Mouse (Mus musculus) testis, adult 2 months (tissue): ENCODE measurements around the gene Fndc9. TPM values are rescaled to one million over a fixed set of nuclear protein-coding genes. Genes with fewer than 3 reads are reported as not detected.

Experiments
- H3K27ac ChIP-seq: fragments of 200-500 bp; 2 replicates; pipeline ENCODE4 v1.5.1; 2012; ENCODE audit warnings: low read depth, low read length; ENCODE audit not compliant: control insufficient read depth, insufficient read depth
- H3K27me3 ChIP-seq: fragments of 200-500 bp; 2 replicates; pipeline ENCODE4 v1.6.1; 2012; ENCODE audit warnings: mild to moderate bottlenecking, low read length, moderate library complexity; ENCODE audit not compliant: control insufficient read depth, insufficient read depth
- H3K36me3 ChIP-seq: fragments of 200-500 bp; 2 replicates; pipeline ENCODE4 v1.6.1; 2012; ENCODE audit warnings: mild to moderate bottlenecking, low read length; ENCODE audit not compliant: control insufficient read depth, insufficient read depth
- H3K4me1 ChIP-seq: fragments of 200-500 bp; 2 replicates; pipeline ENCODE4 v1.6.1; 2012; ENCODE audit warnings: low read length; ENCODE audit not compliant: control insufficient read depth, insufficient read depth
- H3K4me3 ChIP-seq: fragments of 200-500 bp; 2 replicates; pipeline ENCODE4 v1.5.1; 2012; ENCODE audit warnings: low read depth, mild to moderate bottlenecking, low read length, moderate library complexity, mixed read lengths; ENCODE audit not compliant: control insufficient read depth
- CTCF ChIP-seq: fragments of 200-500 bp; IDR thresholded peaks from 2 replicates; pipeline ENCODE4 v1.5.1; 2012; ENCODE audit warnings: low read depth, mild to moderate bottlenecking, inconsistent platforms, low read length, moderate library complexity; ENCODE audit not compliant: control insufficient read depth, insufficient read depth, insufficient replicate concordance
- POLR2A ChIP-seq: fragments of 200-500 bp; IDR thresholded peaks from 2 replicates; pipeline ENCODE4 v1.6.1; 2012; ENCODE audit warnings: low read depth, mild to moderate bottlenecking, inconsistent platforms, low read length, moderate library complexity; ENCODE audit not compliant: control insufficient read depth
- polyA plus RNA-seq: library from polyadenylated mRNA; depleted of rRNA; stranded (reverse); fragments of >200 nt; gene quantifications from 2 replicates; pipeline ENCODE4 v1.2.3, GENCODE M21; 2012

Fndc9 gene
- polyA plus RNA-seq, 1 experiment: 0.44 TPM

- peak overlapping the region; percentile 10; the same call in 1 of the 2 replicates for H3K4me3 ChIP-seq
- no peaks in the 10 kb centered on the region; the same call in 1 of the 2 replicates for H3K4me1 ChIP-seq
- H3K27ac ChIP-seq: no peak overlapping the region
- TF ChIP-seq POLR2A (no peak), CTCF (no peak)
- no peaks in the 10 kb centered on the region for H3K27me3 ChIP-seq
- no peaks in the 10 kb centered on the region for H3K36me3 ChIP-seq
Measured at GRCm38 (mm10) chr11:46218584-46218983, 16.7 kb upstream of the Fndc9 start.

GRCm38 (mm10) chr11:46219380-46219779 is 16.0 kb upstream of the Fndc9 start:
- no peaks in the 10 kb centered on the region; the same call in 1 of the 2 replicates for H3K4me1 ChIP-seq
- no peak overlapping the region for H3K4me3 ChIP-seq
- H3K36me3 ChIP-seq: no peaks in the 10 kb centered on the region
- no peaks in the 10 kb centered on the region for H3K27me3 ChIP-seq
- TF ChIP-seq CTCF: no peak
- TF ChIP-seq POLR2A: no peak
- no peak overlapping the region for H3K27ac ChIP-seq

DNA sequence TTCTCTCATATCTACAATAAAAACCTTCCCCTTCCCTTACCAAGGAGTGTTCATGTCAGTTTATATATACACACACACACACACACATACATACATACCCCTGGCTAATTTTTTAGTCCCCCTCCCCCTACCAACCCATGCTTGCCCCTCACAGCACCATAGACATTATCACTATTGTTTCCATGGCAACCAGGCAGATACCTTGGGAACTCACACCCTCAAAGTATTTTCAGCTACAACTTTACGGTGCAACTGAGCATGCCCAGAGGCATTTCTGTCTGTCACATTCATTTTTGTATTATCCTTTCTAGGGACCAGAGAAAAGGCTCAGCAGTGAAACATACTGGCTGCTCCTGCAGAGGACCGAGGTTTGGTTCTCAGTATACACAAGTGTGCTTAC is 15.1 kb upstream of the Fndc9 start:
- no peaks in the 10 kb centered on the region; the same call in 1 of the 2 replicates for H3K4me1 ChIP-seq
- no peaks in the 10 kb centered on the region for H3K36me3 ChIP-seq
- no peak overlapping the region for H3K4me3 ChIP-seq
- TF ChIP-seq CTCF: no peak
- TF ChIP-seq POLR2A: no peak
- H3K27me3 ChIP-seq: no peaks in the 10 kb centered on the region
- H3K27ac ChIP-seq: no peak overlapping the region

GRCm38 (mm10) chr11:46223575-46223974 is 11.8 kb upstream of the Fndc9 start:
- H3K36me3 ChIP-seq: no peaks in the 10 kb centered on the region
- H3K27ac ChIP-seq: no peak overlapping the region
- H3K4me3 ChIP-seq: no peak overlapping the region
- no peak for TF ChIP-seq CTCF
- TF ChIP-seq POLR2A: no peak
- no peaks in the 10 kb centered on the region; the same call in 1 of the 2 replicates for H3K4me1 ChIP-seq
- H3K27me3 ChIP-seq: no peaks in the 10 kb centered on the region

DNA sequence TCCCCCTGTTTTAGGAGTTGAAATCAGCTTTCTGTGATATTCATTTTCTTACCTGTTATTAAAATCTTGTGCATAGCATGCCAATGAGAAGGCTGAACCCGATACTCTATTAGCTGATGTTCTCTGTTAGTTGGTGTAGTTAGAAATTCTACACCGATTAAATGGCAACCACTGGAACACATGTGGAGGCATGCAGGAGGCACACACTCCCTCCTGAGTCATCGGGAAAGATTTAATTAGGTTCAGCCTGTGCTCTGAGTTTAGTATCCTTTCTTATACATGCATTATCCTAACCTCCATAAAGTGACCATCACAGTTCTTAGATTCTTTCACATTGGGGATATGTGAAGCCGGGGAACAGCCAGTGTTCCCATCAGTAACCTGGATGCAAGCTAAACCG is 10.0 kb upstream of the Fndc9 start:
- no peaks in the 10 kb centered on the region for H3K27me3 ChIP-seq
- TF ChIP-seq POLR2A (no peak), CTCF (no peak)
- H3K27ac ChIP-seq: no peak overlapping the region
- no peaks in the 10 kb centered on the region for H3K4me1 ChIP-seq
- H3K4me3 ChIP-seq: no peak overlapping the region
- no peaks in the 10 kb centered on the region for H3K36me3 ChIP-seq

- Histone ChIP-seq H3K36me3 (no peaks in the 10 kb centered on the region), H3K27ac (no peak overlapping the region), H3K4me3 (no peak overlapping the region), H3K27me3 (no peaks in the 10 kb centered on the region), H3K4me1 (no peaks in the 10 kb centered on the region)
- TF ChIP-seq CTCF (no peak), POLR2A (no peak)
Measured at GRCm38 (mm10) chr11:46230184-46230583, 5.1 kb upstream of the Fndc9 start.

- Histone ChIP-seq H3K27me3 (no peaks in the 10 kb centered on the region), H3K4me3 (no peak overlapping the region), H3K27ac (no peak overlapping the region), H3K36me3 (no peaks in the 10 kb centered on the region), H3K4me1 (no peaks in the 10 kb centered on the region)
- TF ChIP-seq POLR2A: no peak
- TF ChIP-seq CTCF: no peak
Measured at GRCm38 (mm10) chr11:46232803-46233202, 2.5 kb upstream of the Fndc9 start.

DNA sequence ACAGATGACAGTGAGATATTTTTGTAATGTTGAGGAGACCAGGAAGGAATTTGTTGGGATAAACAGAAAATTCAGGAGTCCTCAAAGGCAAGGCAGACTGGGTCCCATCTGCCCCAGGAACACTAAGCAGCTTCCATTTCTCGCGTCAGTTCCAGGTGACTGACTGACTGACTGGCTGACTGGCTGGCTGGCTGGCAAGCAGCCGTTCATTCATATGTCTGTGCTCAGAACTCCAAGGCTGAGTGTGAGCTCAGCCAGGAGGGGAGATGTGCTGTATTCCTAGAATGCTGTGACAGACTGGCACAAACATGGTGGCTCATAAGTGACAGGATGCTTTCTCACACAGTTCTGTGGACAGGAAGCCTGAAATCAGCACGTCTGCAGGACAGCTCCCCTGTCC is 1.4 kb upstream of the Fndc9 start:
- Histone ChIP-seq H3K27ac (no peak overlapping the region), H3K4me3 (no peak overlapping the region), H3K4me1 (no peaks in the 10 kb centered on the region), H3K36me3 (no peaks in the 10 kb centered on the region), H3K27me3 (no peaks in the 10 kb centered on the region)
- no peak for TF ChIP-seq POLR2A
- no peak for TF ChIP-seq CTCF
